Mouse (Mus musculus) midbrain, embryonic 15.5 days (tissue): ENCODE measurements at regions not wholly inside any gene's neighbourhood (a gene's known extent, or its start where the extent isn't known, plus 50 kb on each side); places are given as distances from the start of the nearest gene placed in this dataset.

Experiments
- ATAC-seq: fragments of 200-750 bp; cut with Nextera tagmentation; replicated peaks from 2 replicates; pipeline ENCODE4 v1.8.0; 2017; ENCODE audit warnings: moderate TSS enrichment
- H3K27ac ChIP-seq: fragments of 300-500 bp; sonication (generic); 2 replicates; pipeline ENCODE4 v1.5.1; 2015; ENCODE audit warnings: mild to moderate bottlenecking, inconsistent platforms
- H3K27me3 ChIP-seq: fragments of 300-500 bp; sonication (generic); replicated peaks from 2 replicates; pipeline ENCODE4 v1.6.1; 2015; ENCODE audit warnings: inconsistent platforms
- H3K36me3 ChIP-seq: fragments of 300-500 bp; sonication (generic); replicated peaks from 2 replicates; pipeline ENCODE4 v1.6.1; 2015; ENCODE audit warnings: inconsistent platforms
- H3K4me1 ChIP-seq: fragments of 300-500 bp; sonication (generic); 2 replicates; pipeline ENCODE4 v1.6.1; 2015; ENCODE audit warnings: inconsistent platforms
- H3K4me2 ChIP-seq: fragments of 300-500 bp; sonication (generic); 2 replicates; pipeline ENCODE4 v1.6.1; 2015; ENCODE audit warnings: inconsistent platforms, mild to moderate bottlenecking, moderate library complexity
- H3K4me3 ChIP-seq: fragments of 300-500 bp; sonication (generic); 2 replicates; pipeline ENCODE4 v1.5.1; 2015; ENCODE audit warnings: mild to moderate bottlenecking, inconsistent platforms
- H3K9ac ChIP-seq: fragments of 300-500 bp; sonication (generic); 2 replicates; pipeline ENCODE4 v1.6.1; 2015; ENCODE audit warnings: mild to moderate bottlenecking, inconsistent platforms
- H3K9me3 ChIP-seq: fragments of 300-500 bp; sonication (generic); 2 replicates; pipeline ENCODE4 v1.6.1; 2016; ENCODE audit warnings: inconsistent platforms
- WGBS: fragments of 180-500 bp; shearing (Covaris S2); methylation state at CpG from one replicate; pipeline ENCODE4 v1.1.7; 2015; ENCODE audit warnings: mixed read lengths; 5-methylcytosine and 5-hydroxymethylcytosine counted together

- no peak overlapping the region for H3K4me2 ChIP-seq
- WGBS = 83% methylated on average over 1 of the region's 1 CpGs
- no peaks in the 10 kb centered on the region for H3K4me1 ChIP-seq
- no peak overlapping the region for H3K4me3 ChIP-seq
- no peak overlapping the region for H3K9ac ChIP-seq
- no peaks in the 10 kb centered on the region for H3K9me3 ChIP-seq
- no peak overlapping the region for H3K27ac ChIP-seq
- H3K36me3 ChIP-seq = no peaks in the 10 kb centered on the region
- H3K27me3 ChIP-seq = no peaks in the 10 kb centered on the region
- no peak for ATAC-seq
Observed at GRCm38 (mm10) chr1:25012754-25013153, 334.3 kb downstream of the Lmbrd1 start.
